Mouse (Mus musculus) regulatory T cell (primary cell): ENCODE measurements around the gene Mvp.

ENCODE experiments used
- in situ Hi-C: fragments of 300-600 bp; cut with MboI, MseI; formaldehyde crosslinking; loops from one replicate; pipeline ENCODE4 v1.15.1; 2025; ENCODE audit warnings: high pct_unique_total_duplicates

Mvp gene

GRCm38 (mm10) chr7:127014320-127014719 is at the start of gene Mvp:
Gene Mvp, minus strand, starts transcription at chr7:127014621.
- in situ Hi-C loops: loop anchor here (10.0 kb wide), 1 partner anchor 90 kb away; no protein-coding TSS in a partner anchor

- in situ Hi-C loops: no loop called here
Measured at GRCm38 (mm10) chr7:127055026-127055585, 40.7 kb upstream of the Mvp start.

- in situ Hi-C loops: no loop called here
Measured at GRCm38 (mm10) chr7:127041851-127042672, 27.6 kb upstream of the Mvp start, which contains the start of gene Kif22. Gene Kif22, minus strand, starts transcription at chr7:127042471.

- in situ Hi-C loops: no loop called here
Measured at GRCm38 (mm10) chr7:127031244-127031643, 16.8 kb upstream of the Mvp start.

GRCm38 (mm10) chr7:127030172-127030571 is 15.8 kb upstream of the Mvp start:
- in situ Hi-C loops: no loop called here

- in situ Hi-C loops: no loop called here
Measured at GRCm38 (mm10) chr7:127027885-127028284, 13.5 kb upstream of the Mvp start.

GRCm38 (mm10) chr7:127026984-127027726 is 12.7 kb upstream of the Mvp start, which contains the start of gene Maz:
Gene Maz, minus strand, starts transcription at chr7:127027037.
- in situ Hi-C loops: no loop called here

- in situ Hi-C loops: no loop called here
Measured at GRCm38 (mm10) chr7:127026616-127026983, 12.2 kb upstream of the Mvp start.

GRCm38 (mm10) chr7:127026161-127026600 is 11.8 kb upstream of the Mvp start:
- in situ Hi-C loops: no loop called here

GRCm38 (mm10) chr7:127025556-127026160 is 11.2 kb upstream of the Mvp start:
- in situ Hi-C loops: no loop called here

GRCm38 (mm10) chr7:127024755-127025555 is 10.5 kb upstream of the Mvp start:
- in situ Hi-C loops: no loop called here

GRCm38 (mm10) chr7:127023896-127024690 is 9.7 kb upstream of the Mvp start:
- in situ Hi-C loops: no loop called here

- in situ Hi-C loops: no loop called here
Measured at GRCm38 (mm10) chr7:127023272-127023691, 8.9 kb upstream of the Mvp start.

GRCm38 (mm10) chr7:127022528-127023271 is 8.3 kb upstream of the Mvp start:
- in situ Hi-C loops: no loop called here

- in situ Hi-C loops: no loop called here
Measured at GRCm38 (mm10) chr7:127021563-127022527, 7.4 kb upstream of the Mvp start.

GRCm38 (mm10) chr7:127020901-127021562 is 6.6 kb upstream of the Mvp start, which contains the start of the genes Gm42742 and Prrt2:
Gene Gm42742, minus strand, starts transcription at chr7:127021097.
Gene Prrt2, minus strand, starts transcription at chr7:127021211.
- in situ Hi-C loops: no loop called here

- in situ Hi-C loops: no loop called here
Measured at GRCm38 (mm10) chr7:127020491-127020890, 6.1 kb upstream of the Mvp start.

GRCm38 (mm10) chr7:127020031-127020430 is 5.6 kb upstream of the Mvp start:
- in situ Hi-C loops: no loop called here
